Mouse (Mus musculus): ENCODE results near the gene Adgrg3.
A peak's percentile ranks its signal among the peaks of the same experiment; 100 is the strongest.

Adgrg3 gene

DNA sequence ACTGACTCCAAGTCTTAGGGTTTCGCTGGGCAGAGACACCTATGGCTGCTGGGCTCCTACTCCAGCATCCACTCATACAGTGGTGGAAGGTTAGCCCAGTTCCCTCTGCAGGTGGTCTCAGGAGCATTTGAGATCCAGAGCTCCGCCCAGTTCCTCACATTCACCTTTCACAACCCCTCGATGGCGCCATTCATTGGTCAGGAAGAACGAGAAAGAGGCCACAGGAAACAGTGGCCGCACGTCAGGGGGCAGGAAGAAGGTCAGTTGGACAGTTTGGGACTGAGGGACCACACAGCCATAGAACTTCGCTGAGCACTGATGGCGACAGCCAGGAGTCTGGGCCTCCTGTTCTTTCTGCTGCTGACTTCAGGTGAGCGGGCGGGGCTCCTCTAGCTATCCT, at the start of gene Adgrg3:
Gene Adgrg3 (plus strand): TSS at position 242 of the 400 bp plus-strand sequence.
- DNase-seq (ENCODE audit: inconsistent age in 2 of 2, low spot score in 1 of 2), result no peak

DNA sequence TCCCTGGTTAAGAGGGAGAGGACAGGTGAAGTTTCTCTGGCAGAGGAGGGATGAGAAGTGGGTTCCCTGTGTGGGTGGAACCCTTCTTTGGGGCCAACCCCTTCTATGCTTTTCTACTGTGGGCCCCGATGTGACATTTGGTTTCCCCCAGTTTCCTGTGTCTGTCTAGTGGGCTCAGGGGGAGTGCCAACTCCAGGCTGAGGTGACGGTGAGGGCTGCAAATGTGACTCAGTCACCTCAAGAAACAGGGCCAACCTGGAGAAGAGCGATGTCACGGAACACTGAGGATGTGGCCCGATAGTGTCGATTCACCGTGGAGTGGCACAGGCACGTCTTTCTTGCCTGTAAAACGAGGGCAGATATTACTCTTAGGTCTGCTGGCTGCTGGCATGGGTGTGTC, 44.2 kb upstream of the Adgrg3 start:
- DNase-seq (ENCODE audit: inconsistent age in 2 of 2, low spot score in 1 of 2), result no peak

DNA sequence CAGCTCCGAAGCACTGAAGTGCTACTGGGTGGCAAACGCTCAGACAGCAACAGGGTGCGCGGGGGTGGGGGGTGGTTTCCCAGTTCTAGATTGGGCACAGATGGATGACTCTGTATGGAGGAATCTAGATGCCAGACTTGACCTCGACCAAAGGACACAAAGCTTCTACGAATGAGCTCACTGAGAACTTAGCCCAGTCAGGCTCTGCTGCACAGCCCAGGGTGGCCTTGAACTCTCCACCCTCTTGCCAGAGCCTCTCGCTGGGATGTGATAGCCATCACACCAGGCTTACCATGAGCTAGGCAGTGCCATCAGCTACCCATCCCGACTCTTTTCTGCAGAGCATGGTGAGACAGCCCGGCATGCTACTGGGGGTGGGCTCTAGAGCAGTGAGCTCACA, 43.7 kb upstream of the Adgrg3 start:
- peak; percentile 51 to 76 for DNase-seq (ENCODE audit: inconsistent age in 2 of 2, low spot score in 1 of 2)

DNA sequence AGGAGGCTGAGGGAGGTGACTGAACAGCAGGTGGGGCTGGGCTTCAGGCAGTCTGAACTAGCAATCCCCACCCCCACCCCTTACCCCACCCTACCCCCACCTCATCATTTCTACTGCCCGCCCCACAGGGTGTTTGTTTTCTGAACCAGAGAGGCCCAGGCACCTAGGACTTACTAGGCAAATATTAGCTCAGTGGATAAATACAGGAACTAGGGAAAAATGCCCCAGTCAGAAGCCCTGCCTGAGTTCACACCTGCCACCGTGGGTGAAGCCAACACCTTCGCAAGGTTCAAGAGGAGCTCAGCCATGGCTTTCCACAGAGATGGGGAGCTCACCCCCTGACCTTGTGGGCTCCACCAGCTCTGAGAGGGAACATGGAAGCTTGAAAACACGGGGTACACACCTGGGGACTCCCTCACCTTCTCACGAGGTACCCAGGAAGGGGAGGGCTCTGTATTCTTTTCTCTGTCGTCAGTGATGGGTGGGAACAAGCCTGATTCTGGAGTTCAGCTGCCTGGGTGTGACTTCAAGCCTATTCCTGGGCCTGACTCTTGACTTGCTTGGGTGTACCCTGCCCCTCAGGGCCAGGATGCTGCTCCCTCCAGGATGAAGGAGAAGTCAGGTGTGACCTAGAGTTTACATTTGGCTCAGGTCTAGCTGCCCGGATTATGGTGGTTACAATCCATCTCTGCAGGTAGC, 42.9 kb upstream of the Adgrg3 start, which contains the start of gene Adgrg1:
Gene Adgrg1 (plus strand): TSS at position 285 of the 699 bp plus-strand sequence.
- no peak for DNase-seq (ENCODE audit: inconsistent age in 2 of 2, low spot score in 1 of 2)

DNA sequence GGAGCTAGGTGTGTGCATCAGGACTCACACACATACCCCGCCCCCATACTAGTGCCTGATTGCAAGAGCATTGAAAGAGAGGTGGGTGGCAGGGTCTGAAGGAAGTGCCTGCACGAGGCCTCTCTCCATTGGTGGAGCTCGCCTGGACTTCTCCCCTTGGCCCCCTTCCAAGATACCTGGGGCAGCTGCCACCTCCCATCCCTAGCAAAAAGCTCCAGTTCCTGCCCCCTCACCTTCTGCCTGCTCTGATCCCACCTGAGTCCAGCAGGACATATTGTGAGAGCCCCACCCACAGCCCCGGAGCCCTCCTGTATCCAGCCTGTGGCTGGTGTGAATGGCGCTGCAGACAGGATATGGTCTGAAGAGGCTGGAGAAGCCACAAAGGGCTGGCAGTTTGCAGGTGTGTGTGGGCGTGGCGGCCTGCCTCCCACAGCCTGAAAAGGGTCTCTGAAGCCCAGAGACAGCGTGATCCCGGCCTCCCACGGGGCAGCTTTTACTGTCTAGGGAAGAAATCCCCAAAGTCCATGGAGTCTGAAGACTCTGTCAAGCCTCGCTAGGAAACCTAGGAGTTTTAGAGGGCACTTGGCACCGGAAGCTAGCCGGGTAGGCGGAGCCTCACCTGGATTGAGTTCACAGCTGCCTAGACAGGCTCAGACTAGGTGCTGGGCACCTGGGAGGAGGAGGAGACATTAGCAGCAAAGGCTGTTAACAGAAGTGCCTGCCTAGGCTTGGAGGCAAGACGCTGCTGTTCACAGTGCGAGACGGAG, 40.7 kb upstream of the Adgrg3 start:
- no peak for DNase-seq (ENCODE audit: inconsistent age in 2 of 2, low spot score in 1 of 2)

DNA sequence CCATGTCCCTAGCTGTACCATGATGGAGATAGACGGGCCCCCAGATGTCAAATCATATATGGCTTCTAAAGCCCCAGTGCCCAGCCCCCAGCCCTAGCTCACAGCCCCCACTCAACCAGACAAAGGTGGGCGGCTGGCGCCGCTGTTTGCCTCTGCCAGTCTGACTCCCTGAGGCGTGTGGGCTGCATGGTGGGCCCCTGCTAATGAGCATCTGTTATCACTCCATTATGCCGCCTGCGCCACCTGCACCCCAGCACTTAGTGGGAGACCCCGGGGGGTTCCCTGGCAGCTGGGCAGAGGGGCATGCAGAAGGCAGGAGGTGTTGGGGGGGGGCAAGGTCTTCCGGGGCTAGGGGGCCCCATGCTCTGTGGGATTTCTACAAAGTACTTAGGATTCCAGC, 39.4 kb upstream of the Adgrg3 start:
- DNase-seq (ENCODE audit: inconsistent age in 2 of 2, low spot score in 1 of 2), result no peak

DNA sequence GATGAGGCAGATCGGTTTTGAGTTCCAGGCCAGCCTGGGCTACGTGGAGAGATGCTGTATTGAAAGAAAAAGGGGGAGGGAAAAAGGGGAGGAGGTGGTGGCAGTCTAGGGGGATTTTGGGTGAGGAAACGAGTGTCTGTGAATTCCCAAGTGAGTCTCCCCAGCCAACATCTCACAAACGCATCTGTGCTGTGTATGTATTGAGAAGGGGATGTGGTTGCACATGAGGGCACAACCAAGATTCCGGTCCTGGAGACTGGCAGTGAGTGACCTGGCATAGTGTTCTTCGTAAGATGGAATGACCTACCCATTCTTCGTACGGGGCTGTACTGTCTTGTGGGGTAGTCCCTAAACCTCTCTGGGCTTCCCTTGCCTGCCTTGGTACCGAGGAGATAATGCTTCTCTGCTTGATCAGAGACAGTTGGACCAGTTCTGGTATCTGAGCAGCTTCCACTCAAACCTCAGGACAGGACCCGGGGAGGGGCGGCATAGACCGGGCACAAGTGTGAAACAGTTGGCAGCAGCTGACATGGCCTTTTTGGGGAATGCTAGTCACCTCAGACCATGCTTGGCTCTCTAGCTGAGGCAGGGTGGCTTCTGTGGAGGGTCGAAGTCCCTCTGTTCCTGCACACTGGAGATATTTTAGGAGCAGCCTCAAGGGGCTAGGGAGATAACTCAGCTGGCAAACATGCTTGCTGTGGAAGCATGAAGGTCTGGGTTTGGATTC, 38.7 kb upstream of the Adgrg3 start:
- DNase-seq (ENCODE audit: inconsistent age in 2 of 2, low spot score in 1 of 2), result no peak

DNA sequence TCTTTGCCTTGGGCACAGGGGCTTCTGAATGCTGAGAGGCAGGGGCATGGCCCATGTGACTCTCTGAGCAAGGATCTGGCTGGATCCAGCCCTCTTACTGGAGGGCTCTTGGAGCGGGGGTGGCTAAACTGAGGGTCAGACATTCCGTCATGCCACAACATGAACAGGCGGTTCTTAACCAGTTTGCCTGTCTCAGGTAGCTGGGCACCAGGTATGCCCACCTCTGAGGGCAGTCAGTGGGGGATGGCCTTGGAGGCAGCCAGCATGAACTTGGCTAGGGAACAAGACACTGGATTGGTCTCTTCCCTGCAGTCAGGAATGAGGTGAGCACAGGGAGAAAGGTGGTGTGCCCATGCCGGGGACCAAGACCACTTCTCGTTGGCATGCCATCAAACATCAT, 37.3 kb upstream of the Adgrg3 start:
- DNase-seq (ENCODE audit: inconsistent age in 2 of 2, low spot score in 1 of 2), result no peak

DNA sequence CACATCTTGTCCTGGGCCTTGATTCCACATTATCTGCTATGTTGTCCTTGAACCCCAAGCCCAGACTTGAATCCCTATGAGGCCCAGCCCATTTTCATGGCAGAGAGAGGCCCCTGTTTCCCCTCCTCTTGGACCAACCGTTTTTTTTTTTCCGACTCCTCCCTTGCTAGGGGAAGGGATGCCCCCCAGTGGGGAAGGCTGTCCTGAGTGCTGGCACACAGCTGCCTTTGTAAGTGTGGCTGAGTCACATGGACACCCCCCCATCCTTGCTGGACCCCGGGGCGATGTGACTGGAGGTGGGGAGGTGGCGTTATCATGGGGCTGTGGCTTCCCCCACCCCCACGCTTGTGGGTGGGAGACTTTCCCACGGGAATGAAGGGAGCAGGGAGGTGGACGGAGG, 36.5 kb upstream of the Adgrg3 start:
- peak in 1 of 2 experiments; percentile 28 for DNase-seq (ENCODE audit: inconsistent age in 2 of 2, low spot score in 1 of 2)

DNA sequence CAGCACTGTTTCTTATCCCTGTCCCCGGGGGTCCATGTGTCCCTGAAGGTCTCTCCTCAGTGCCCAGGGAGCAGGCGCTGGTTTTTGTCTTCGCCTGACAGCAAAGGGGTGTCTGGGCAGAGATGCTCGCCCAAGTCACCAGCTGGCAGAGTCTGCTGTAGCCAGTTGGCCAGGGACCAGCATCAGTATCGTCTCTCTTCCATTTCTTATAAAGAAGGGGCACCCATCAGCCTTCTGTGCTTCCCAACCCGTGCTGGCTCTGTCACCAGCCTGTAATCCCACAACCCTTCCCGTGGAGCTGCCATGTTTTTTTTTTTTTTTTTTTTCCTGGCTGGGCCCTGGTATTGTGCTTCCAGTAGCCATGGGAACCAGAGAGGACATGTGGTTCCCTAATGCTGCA, 35.6 kb upstream of the Adgrg3 start:
- DNase-seq (ENCODE audit: inconsistent age in 2 of 2, low spot score in 1 of 2), result no peak

DNA sequence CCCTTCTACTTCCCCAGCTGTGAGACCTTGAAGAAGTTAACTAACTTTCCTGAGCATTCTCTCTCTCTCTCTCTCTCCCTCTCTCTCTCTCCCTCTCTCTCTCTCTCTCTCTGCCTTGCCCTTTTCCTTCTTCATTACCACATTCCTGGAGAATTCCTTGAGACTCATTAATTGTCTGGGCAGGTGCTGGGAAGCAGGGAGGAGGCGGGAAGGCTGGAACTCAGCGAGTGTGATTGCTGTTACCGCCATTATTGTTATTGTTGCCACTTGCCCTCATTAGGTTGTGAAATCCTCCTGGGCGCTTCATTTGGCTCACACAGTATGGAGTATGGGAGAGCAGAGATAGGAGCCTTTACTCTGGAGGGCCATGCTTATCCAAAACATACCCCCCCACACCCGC, 34.3 kb upstream of the Adgrg3 start:
- DNase-seq (ENCODE audit: inconsistent age in 2 of 2, low spot score in 1 of 2), result no peak

DNA sequence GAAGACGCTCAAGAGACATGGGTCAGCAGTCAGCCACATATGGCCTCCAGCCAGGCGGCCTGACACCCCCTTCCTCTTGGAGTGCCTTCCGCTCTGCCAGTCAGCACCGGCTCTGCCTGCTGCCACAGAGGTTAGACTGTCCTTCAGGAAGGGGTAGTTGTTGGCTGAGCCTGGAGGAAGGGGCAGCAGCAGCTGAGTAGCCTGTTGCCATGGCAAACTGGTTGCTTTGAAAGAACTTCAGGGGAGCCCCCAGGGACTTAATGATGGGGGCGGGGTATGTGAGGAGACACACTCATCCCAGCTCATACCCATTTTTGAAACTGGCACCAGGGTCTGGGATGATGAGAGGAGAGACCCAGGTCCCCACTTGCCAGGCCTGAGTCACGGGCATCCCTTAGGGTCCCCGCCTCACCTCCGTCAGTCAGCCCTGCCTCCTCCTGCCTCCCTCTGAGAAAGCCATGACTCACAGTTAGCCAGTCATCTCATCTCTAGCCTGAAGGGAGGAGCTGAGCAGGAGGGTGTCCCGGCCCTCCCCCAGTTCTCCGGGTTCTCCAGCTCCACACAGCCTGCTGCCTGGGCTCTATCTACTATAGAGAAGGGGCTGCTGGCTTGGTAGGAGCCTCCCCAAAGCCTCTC, 33.5 kb upstream of the Adgrg3 start:
- DNase-seq (ENCODE audit: inconsistent age in 2 of 2, low spot score in 1 of 2), result peak; percentile 83 to 86

DNA sequence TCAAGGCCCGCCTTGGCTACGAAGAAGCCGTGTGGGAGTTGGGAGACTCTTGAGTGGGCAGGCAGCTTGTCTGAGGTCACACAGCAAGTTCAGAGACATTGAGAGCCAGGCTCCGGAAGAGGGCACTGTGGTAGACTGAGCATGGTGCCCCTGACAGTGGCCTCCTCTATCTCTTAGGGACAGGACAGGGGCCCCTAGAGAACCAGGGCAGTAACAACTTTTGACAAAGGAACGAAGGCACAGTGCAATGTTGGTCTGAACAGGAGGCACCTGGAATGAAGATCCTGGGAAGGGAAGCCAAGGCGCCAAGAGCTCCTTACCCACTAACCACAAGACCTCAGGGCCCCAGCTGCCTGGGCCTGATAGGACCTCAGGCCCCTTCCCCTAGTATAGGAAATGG, 32.5 kb upstream of the Adgrg3 start:
- DNase-seq (ENCODE audit: inconsistent age in 2 of 2, low spot score in 1 of 2), result peak; percentile 41 to 49

DNA sequence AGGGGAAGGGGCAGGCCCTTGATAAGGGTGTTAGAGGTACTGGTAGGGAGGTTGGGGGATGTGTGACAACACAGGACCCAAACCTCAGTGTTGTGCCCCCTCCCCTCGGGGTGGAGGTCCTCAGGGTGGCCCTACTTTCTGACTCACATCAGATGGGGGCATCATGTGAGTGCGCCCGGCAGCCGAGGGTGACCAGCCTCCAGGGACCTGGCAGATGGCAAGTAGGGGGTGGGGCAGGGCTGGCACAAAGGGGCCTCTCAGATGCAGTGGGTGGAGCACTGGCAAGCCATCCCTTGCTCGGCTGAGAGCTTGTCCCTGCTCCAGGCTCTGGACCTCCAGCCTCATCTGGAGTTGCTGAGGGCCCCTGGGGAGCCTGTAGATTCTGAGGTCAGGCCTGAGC, 30.8 kb upstream of the Adgrg3 start:
- DNase-seq (ENCODE audit: inconsistent age in 2 of 2, low spot score in 1 of 2), result peak in 1 of 2 experiments; percentile 39

DNA sequence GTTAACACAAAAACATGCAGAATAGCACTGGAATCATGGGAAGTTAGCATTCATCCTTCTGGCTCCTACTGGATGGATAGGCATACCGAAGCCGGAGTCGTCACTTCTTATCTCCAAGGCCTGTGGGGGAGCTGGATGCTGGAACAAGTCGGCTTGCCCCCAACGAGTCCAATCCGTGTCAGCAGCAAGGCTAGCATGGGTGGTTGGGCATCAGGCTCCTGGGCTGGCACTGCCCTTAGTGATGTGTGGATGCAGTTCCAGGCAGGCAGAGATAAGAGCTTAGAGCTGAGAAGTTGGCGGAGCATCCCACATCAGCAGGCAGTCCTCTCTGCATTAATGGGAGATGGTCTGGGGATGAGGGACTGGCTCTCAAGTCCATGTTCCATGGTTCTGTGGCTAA, 29.9 kb upstream of the Adgrg3 start:
- DNase-seq (ENCODE audit: inconsistent age in 2 of 2, low spot score in 1 of 2), result no peak

DNA sequence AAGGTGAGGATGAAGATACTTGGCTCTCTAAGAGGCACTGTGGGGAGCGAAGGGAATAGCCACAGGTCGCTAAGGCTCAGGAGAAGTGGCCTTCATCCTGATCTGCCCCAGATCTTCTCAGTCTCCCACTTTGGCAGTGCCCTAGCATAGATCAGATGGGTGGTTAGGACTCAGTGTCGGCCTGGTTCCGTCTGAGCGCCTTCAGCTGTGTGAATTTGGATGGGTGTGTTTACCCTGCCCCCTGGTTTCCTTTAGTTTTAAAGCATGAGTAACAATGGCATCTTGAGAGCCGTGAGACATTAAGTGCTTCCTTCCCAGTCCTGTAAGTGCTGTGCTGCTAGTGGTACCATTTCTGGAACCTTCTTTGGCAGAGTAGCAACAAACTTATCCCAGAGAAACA, 28.9 kb upstream of the Adgrg3 start:
- DNase-seq (ENCODE audit: inconsistent age in 2 of 2, low spot score in 1 of 2), result no peak

DNA sequence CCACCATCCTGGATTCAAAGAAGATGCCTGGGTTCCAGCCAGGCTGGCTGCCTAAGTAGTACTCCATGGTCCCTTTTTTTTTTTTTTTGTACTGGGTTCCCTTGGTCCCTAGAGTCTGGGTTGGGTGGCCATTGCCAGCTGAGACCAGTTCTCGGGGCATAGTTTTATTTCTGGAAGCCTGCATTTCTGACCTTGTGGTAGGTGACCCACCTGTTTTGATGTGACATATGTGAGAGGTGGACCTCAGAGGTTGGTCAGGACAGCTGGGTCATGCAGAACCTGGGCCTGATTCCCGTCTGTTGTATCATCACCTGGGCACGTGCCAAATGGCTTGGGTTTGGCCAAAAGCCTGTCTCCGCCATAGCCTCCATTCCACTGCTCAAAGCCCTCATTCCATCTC, 27.8 kb upstream of the Adgrg3 start:
- DNase-seq (ENCODE audit: inconsistent age in 2 of 2, low spot score in 1 of 2), result no peak

DNA sequence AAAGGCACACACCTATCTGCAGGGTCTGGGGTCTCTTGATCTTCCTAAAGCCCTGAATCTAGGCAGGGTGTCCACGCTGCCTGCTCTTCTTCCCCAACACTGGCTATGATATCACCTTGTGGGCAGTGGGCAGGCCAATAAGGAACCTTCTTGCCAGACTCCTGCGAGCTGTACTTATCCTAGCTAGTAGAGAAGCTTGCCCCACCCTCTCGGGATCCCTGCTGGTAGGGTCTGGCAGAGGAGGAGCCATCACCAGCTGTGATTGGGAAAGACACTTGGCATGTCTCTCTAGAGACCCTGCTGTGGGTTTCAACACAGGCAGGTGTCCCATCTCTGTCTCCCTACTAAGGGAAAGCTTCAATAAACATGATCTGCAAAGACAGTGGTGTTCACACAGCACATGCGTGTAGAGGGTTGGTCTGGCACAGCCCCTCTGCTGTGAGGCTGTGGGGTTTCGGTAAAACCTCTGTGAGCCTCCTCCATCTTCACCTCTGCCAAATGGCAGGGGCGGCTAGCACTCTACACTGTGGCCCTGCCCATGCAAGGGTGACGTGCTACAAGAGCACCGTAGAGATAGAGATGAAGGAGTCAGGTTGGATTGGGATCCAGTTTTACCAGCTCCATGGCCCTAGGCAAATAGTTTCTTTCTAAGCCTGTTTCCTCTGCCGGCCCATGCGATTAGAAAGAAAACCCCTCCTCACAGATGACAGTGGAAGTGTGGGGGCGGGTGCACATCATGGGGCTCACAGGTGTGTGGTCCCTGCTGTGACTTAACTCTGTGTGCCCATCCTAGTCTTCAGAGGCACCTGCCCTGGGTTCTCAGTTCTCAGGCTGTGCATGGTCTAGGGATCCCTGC, 26.7 kb upstream of the Adgrg3 start:
- DNase-seq (ENCODE audit: inconsistent age in 2 of 2, low spot score in 1 of 2), result no peak

DNA sequence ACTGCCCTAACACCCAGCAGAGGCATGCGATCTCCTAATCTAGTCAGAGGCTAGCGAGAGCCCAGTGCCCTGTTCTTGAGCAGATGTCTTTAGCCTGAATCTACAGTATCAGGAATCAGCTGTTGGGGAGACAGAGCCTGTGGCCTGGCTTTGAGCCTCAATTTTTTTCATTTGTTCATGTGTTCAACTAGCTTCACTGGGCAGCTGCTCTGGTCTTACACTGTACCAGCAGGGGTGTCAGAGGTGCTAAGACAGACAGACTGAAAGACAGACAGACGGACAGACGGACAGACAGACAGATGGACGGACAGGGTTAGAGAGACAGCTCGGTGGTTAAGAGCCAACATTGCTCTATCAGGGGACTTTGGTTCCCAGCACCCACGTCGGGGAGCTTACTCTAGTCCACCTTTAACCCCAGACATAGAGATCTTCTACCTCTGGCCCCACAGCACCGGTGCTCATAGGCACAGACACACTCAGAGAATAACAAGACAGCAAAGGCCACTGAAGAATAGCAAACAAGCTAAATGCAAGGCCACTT, 26.0 kb upstream of the Adgrg3 start:
- DNase-seq (ENCODE audit: inconsistent age in 2 of 2, low spot score in 1 of 2), result peak in 1 of 2 experiments; percentile 37

DNA sequence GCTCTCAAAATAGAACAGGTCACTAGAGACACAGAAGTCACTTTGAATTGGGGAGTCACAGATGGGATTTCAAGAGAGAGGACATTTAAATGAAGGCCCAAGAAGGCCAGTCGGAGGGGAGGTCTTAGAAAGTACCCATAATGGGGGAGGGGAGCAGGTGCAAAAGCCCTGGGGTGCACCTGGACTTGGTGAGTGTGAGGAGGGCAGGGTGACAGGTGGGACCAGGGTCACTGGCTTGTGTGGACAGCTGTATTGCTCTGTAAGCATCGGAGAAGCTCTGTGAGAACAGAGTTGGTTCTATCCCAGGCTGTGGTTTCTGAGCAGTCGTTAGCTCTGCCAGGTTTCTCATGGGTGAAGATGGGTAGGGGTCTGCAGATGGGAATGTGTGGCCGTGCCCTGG, 25.5 kb upstream of the Adgrg3 start:
- no peak for DNase-seq (ENCODE audit: inconsistent age in 2 of 2, low spot score in 1 of 2)
